Mouse (Mus musculus): ENCODE measurements around the gene Ehbp1. TPM values are rescaled to one million over a fixed set of nuclear protein-coding genes. Genes with fewer than 3 reads are reported as not detected.

Ehbp1 gene
- 0.03 and 0.04 TPM in 2 replicates for polyA plus RNA-seq (2012)

DNA sequence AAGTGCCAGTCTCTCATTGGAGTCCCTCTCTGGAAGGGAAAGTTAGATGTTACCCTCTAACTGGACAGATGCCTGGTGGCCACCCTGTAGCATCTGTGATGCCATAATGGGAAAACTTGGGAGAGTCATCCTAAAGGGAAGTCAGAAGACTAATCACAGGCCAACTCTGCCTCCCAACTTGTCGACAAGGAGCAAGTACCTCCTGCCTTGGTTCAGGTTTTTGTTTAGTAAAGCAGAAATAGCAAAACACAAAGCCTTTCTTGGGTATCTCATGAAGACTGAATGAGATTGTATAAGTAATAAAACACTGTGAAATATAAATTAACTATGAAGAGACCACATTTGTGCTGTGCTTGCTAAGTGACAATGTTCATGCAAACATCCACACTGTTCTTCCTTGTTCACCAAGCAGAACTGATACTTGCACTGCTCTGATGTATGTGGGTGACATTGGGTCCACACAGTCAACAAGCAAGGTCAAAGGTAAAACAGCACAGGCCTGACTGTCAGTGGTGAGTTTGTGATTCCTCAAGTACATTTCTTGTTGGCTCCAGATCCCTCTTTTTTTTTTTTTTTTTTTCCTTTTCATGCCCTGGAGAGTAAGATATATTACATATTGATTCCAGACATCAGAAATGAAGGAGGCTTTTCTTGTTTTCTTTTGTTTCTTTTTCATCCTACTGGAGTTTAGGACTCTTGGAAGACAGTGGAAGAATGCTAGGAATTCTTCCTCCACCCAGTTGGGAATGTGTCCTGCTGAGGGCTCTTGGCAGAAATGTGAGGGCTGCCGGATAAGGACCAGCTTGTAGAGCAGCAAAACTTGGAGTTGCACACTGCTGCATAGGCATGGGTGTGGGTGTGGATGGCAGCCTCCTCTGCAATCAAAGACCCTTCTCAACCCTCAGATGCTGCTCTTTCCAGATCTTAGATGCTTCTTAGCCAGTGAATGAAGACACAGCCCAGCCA lies at the start of gene Ehbp1:
Gene Ehbp1 (minus strand): TSS at position 51 of the 966 bp plus-strand sequence.
- TF ChIP-seq TAL1 (IDR thresholded peaks at IDR 0.05; ENCODE audit: low read length) = no peak
- no peak for TF ChIP-seq GATA1 (IDR thresholded peaks at IDR 0.05; ENCODE audit: low read length)
- Histone ChIP-seq H3K36me3 (ENCODE audit: control insufficient read depth) (no peaks in the 10 kb centered on the region), H3K27me3 (ENCODE audit: control insufficient read depth) (no peaks in the 10 kb centered on the region), H3K4me1 (ENCODE audit: control insufficient read depth) (no peaks in the 10 kb centered on the region), H3K9me3 (ENCODE audit: control insufficient read depth, low read length) (no peaks in the 10 kb centered on the region), H3K4me3 (replicated peaks) (no peak within 1 kb of the TSS)

DNA sequence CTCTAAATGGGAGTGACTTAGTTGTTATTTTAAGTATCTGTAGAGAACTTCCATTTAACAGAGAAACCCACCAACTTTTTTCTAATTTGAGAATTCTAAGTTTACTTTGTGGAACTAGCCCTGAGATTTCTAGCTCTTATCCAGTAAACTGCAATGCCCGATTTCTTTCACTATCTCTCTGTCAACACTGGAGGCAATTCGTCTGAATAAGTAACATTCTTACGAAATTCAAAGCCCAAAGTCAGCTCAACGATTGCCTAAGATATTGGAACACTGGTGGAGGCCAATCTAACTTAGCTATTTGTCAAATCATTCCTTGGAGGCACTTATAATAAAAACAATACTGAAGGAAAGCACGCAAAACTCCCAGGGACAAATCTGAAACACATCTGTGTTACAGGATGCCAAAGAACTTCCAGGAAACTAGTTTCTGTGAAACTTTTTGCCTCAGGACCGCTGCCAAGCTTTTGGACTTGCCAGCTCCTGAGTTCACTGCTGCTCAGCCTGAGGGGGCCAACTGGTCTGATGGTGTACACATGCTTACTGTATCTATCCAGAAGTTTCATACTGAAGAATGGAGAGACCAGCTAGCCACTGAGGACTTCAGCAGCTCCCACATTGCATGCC lies 45.5 kb upstream of the Ehbp1 start:
- Histone ChIP-seq H3K27me3 (ENCODE audit: control insufficient read depth) (no peaks in the 10 kb centered on the region), H3K36me3 (ENCODE audit: control insufficient read depth) (no peaks in the 10 kb centered on the region), H3K4me1 (ENCODE audit: control insufficient read depth) (no peaks in the 10 kb centered on the region), H3K9me3 (ENCODE audit: control insufficient read depth, low read length) (no peaks in the 10 kb centered on the region), H3K4me3 (replicated peaks) (no peak overlapping the region)
- TF ChIP-seq TAL1 (IDR thresholded peaks at IDR 0.05; ENCODE audit: low read length) (no peak), GATA1 (IDR thresholded peaks at IDR 0.05; ENCODE audit: low read length) (no peak)

DNA sequence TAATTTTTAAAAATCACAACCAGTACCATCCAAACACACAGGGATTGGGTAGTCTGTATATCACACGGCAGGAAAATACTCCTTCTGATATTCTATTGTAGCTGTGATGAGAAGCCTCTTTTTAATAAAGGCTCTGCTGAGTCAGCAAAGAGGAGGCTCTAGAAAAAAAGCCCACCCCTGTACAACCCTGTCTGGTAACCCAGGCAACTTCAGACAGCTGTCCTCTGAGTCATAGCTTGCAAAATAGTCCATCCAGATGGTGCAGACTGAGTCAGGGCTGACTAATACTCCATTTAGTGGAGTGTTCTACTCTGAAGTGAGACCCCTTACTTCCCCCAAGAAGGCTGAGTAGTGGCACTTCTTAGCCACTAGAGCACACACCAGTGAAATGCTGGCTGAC lies 41.4 kb upstream of the Ehbp1 start:
- no peak overlapping the region for H3K4me3 ChIP-seq (replicated peaks)
- H3K36me3 ChIP-seq (ENCODE audit: control insufficient read depth) = no peaks in the 10 kb centered on the region
- H3K4me1 ChIP-seq (ENCODE audit: control insufficient read depth) = no peaks in the 10 kb centered on the region
- TF ChIP-seq GATA1 (IDR thresholded peaks at IDR 0.05; ENCODE audit: low read length) (no peak), TAL1 (IDR thresholded peaks at IDR 0.05; ENCODE audit: low read length) (no peak)
- H3K9me3 ChIP-seq (ENCODE audit: control insufficient read depth, low read length) = no peaks in the 10 kb centered on the region
- H3K27me3 ChIP-seq (ENCODE audit: control insufficient read depth) = no peaks in the 10 kb centered on the region

DNA sequence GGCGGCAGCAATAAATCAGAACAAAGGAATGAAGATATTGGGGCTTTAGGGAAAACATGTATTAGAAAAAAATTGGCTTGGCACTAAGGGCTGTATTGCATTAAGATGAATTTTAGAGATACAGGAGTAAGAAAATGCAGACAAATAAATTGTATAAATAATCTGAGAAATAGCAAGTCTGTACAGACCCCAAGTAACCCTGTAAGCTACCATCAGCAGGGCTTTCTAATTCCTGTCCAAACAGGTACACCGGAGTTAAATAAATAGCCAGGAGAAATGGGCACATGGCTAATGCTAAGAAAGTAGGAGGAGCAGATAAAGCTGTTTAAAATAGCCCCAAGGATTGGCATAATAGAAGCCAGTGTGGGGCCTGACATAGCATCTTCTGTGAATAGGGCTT lies 32.7 kb upstream of the Ehbp1 start:
- TF ChIP-seq GATA1 (IDR thresholded peaks at IDR 0.05; ENCODE audit: low read length) (no peak), TAL1 (IDR thresholded peaks at IDR 0.05; ENCODE audit: low read length) (no peak)
- Histone ChIP-seq H3K9me3 (ENCODE audit: control insufficient read depth, low read length) (no peaks in the 10 kb centered on the region), H3K4me3 (replicated peaks) (no peak overlapping the region), H3K27me3 (ENCODE audit: control insufficient read depth) (no peaks in the 10 kb centered on the region), H3K36me3 (ENCODE audit: control insufficient read depth) (no peaks in the 10 kb centered on the region), H3K4me1 (ENCODE audit: control insufficient read depth) (no peaks in the 10 kb centered on the region)

DNA sequence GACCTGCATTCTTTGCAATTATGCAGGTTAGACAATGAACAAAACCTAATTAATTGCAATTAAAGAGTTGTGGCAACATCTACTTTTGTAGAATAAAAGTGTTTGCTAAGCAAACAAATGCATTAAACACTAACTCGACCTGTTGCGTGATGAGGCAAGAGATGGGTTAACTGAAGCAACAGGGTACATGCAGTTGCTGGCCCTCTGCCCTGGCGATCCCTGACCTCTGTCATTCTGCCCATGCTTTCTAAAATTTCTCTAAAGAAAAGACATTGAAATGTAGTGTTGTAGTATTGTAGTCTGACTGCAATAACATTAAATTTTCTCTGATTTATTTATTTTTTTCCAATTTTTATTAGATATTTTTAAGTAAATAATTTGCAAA lies 31.2 kb upstream of the Ehbp1 start:
- TF ChIP-seq GATA1 (IDR thresholded peaks at IDR 0.05; ENCODE audit: low read length) = no peak
- no peak for TF ChIP-seq TAL1 (IDR thresholded peaks at IDR 0.05; ENCODE audit: low read length)
- H3K4me1 ChIP-seq (ENCODE audit: control insufficient read depth) = no peaks in the 10 kb centered on the region
- H3K9me3 ChIP-seq (ENCODE audit: control insufficient read depth, low read length) = no peaks in the 10 kb centered on the region
- H3K36me3 ChIP-seq (ENCODE audit: control insufficient read depth) = no peaks in the 10 kb centered on the region
- no peaks in the 10 kb centered on the region for H3K27me3 ChIP-seq (ENCODE audit: control insufficient read depth)
- H3K4me3 ChIP-seq (replicated peaks) = no peak overlapping the region

DNA sequence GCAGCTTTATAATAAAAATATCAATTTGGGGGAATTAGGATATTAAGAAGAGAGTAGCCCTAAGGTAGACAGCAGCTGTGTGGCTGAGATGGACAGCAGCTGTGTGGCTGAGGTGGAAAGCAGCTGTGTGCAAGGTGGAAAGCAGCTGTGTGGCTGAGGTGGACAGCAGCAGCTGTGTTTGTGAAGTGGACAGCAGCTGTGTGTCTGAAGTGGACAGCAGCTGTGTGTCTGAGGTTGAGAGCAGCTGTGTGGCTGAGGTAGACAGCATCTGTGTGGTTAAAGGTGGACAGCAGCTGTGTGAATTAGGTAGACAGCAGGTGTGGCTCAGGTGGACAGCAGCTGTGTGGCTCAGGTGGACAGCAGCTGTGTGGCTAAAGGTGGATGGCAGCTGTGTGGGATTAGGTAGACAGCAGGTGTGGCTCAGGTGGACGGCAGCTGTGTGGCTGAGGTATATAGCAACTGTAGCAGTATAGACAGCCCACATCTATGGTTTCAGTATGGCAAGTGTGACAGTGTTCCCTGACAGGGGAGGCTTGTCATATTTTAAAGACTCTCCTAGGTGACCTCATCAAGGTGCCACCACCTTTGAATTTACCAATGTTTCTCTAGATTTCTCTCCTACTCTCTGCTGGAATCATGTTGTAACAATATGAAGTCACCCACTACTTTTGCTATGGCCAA lies 30.7 kb upstream of the Ehbp1 start:
- no peak for TF ChIP-seq TAL1 (IDR thresholded peaks at IDR 0.05; ENCODE audit: low read length)
- TF ChIP-seq GATA1 (IDR thresholded peaks at IDR 0.05; ENCODE audit: low read length) = no peak
- Histone ChIP-seq H3K27me3 (ENCODE audit: control insufficient read depth) (no peaks in the 10 kb centered on the region), H3K4me1 (ENCODE audit: control insufficient read depth) (no peaks in the 10 kb centered on the region), H3K9me3 (ENCODE audit: control insufficient read depth, low read length) (no peaks in the 10 kb centered on the region), H3K36me3 (ENCODE audit: control insufficient read depth) (no peaks in the 10 kb centered on the region), H3K4me3 (replicated peaks) (no peak overlapping the region)

DNA sequence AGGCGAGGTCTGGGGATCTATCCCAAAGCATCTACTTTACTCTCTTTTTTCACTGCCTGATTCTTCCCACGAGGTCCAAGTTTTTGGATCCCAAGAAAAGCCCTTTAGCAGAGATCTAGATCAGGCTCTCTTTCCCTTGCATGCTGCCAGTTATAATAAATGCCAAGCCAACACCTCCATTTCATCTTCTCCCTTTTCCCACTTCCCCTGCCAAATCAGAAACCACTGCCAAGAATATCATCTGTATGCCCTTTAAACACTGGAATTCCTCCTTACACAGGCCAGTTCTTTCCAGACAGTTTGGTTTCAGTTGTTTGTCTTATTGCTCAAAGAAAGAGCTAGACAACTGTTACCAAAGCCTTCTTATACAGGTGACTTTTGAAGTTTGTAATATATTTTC lies 27.7 kb upstream of the Ehbp1 start:
- Histone ChIP-seq H3K27me3 (ENCODE audit: control insufficient read depth) (no peaks in the 10 kb centered on the region), H3K9me3 (ENCODE audit: control insufficient read depth, low read length) (no peaks in the 10 kb centered on the region), H3K36me3 (ENCODE audit: control insufficient read depth) (no peaks in the 10 kb centered on the region), H3K4me3 (replicated peaks) (no peak overlapping the region), H3K4me1 (ENCODE audit: control insufficient read depth) (no peaks in the 10 kb centered on the region)
- TF ChIP-seq GATA1 (IDR thresholded peaks at IDR 0.05; ENCODE audit: low read length) = no peak
- TF ChIP-seq TAL1 (IDR thresholded peaks at IDR 0.05; ENCODE audit: low read length) = no peak

DNA sequence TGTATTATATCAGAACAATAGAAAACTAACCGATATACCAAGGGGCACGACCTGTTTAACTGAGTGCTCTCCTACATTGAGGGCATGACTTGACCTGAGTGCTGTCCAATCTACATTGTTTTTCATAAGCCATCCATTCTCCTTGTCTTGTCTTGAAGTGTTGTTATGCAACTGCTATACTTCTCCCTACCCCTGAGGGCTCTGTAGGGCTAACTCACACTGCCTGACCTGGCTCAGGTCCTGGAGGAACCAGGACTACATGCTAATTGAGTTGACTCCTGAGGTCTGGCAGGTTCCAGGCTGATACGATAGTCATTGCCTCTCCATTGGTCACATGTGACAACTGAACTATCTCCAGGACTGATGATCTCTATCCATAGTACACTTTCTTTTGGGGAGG lies 26.5 kb upstream of the Ehbp1 start:
- Histone ChIP-seq H3K27me3 (ENCODE audit: control insufficient read depth) (no peaks in the 10 kb centered on the region), H3K36me3 (ENCODE audit: control insufficient read depth) (no peaks in the 10 kb centered on the region), H3K9me3 (ENCODE audit: control insufficient read depth, low read length) (no peaks in the 10 kb centered on the region), H3K4me3 (replicated peaks) (no peak overlapping the region), H3K4me1 (ENCODE audit: control insufficient read depth) (no peaks in the 10 kb centered on the region)
- TF ChIP-seq GATA1 (IDR thresholded peaks at IDR 0.05; ENCODE audit: low read length) = no peak
- TF ChIP-seq TAL1 (IDR thresholded peaks at IDR 0.05; ENCODE audit: low read length) = no peak

DNA sequence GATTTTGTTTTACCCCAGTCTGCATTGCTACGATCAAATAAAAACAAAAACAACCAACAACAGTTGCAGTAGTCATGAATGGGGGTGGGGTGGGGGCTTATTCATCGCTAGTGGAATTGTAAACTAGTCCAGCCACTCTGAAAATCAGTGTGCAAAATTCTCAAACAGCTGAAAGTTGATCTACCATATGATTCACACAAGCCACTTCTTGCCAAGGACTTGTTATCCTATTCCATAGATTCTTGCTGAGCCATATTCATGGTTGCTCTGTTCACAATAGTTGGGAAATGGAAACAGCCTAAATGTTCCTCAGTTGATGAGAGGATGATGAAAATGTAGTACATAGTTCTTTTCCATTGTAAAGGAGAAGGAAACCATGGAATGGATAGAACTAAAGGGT lies 24.4 kb upstream of the Ehbp1 start:
- H3K4me3 ChIP-seq (replicated peaks) = no peak overlapping the region
- TF ChIP-seq GATA1 (IDR thresholded peaks at IDR 0.05; ENCODE audit: low read length) (no peak), TAL1 (IDR thresholded peaks at IDR 0.05; ENCODE audit: low read length) (no peak)

More for the DNA sequence above, 24.4 kb upstream of the Ehbp1 start:
- no peaks in the 10 kb centered on the region for H3K9me3 ChIP-seq (ENCODE audit: control insufficient read depth, low read length)
- H3K36me3 ChIP-seq (ENCODE audit: control insufficient read depth) = no peaks in the 10 kb centered on the region
- no peaks in the 10 kb centered on the region for H3K27me3 ChIP-seq (ENCODE audit: control insufficient read depth)
- H3K4me1 ChIP-seq (ENCODE audit: control insufficient read depth) = no peaks in the 10 kb centered on the region

All from erythroblast, embryonic 14.5 days (primary cell).